In the genomic region with DNA sequence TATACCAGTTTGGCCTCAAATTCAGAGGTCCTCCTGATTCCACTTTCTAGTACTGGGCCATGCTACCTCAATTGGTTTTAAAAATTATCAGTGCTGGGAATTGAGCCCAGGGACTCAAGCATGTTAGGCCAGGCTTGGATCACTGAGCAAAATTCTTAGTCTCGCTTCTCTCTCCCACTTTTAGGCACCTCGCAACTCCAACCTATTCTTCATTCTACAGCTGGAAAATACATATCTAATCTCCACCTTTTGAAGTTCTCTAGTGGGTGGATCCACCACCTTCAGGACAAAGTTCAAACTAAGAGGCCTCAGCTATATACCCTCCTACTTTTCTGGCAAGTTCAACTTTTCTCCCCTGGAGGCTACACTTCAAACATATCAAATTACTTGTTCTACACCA, we compare ENCODE assay signal across 8 mouse cellular contexts. TPM values are rescaled to one million over a fixed set of nuclear protein-coding genes. Genes with fewer than 3 reads are reported as not detected.
DNase-seq lines count a peak whose midpoint lies in the region; ATAC-seq and TF ChIP-seq lines count a peak whose summit lies in the region.

No protein-coding gene starts in this region.

- H3K27ac ChIP-seq in testis, adult 2 months (ENCODE audit: control insufficient read depth, insufficient read depth, low read depth, low read length), result peak overlapping the region; percentile 96
- H3K27ac ChIP-seq in liver, embryonic 14.5 days, result peak overlapping the region; percentile 43; the same call in 1 of the 2 replicates
- peak overlapping the region; percentile 94 for H3K27ac ChIP-seq in stomach, postnatal 0 days (replicated peaks)

- ATAC-seq in liver, embryonic 14.5 days (ENCODE audit: insufficient read depth), result no peak
- no peak for ATAC-seq in stomach, postnatal 0 days (ENCODE audit: low FRiP score, low TSS enrichment)

- WGBS in liver, embryonic 14.5 days (ENCODE audit: insufficient replicate concordance), result 72% methylated on average over 2 of the region's 2 CpGs
- 61% methylated on average over 2 of the region's 2 CpGs for WGBS in stomach, postnatal 0 days

- no peaks in the 10 kb centered on the region for H3K9me3 ChIP-seq in liver, embryonic 14.5 days (ENCODE audit: control insufficient read depth, low read length)
- H3K9me3 ChIP-seq in stomach, postnatal 0 days (ENCODE audit: control insufficient read depth, low read length), result no peaks in the 10 kb centered on the region

- no peaks in the 10 kb centered on the region for H3K36me3 ChIP-seq in testis, adult 2 months (ENCODE audit: control insufficient read depth, insufficient read depth, low read length)
- peaks cover 9% of the 10 kb centered on the region for H3K36me3 ChIP-seq in liver, embryonic 14.5 days (replicated peaks; ENCODE audit: control insufficient read depth, insufficient read depth, low read depth)
- H3K36me3 ChIP-seq in stomach, postnatal 0 days (ENCODE audit: control insufficient read depth, insufficient read depth, low read length), result no peaks in the 10 kb centered on the region

- no peak for TF ChIP-seq EP300 in liver, embryonic 14.5 days (IDR thresholded peaks at IDR 0.05; ENCODE audit: low read depth)
- no peak for TF ChIP-seq EP300 in stomach, postnatal 0 days (optimal IDR thresholded peaks at IDR 0.05)

- H3K27me3 ChIP-seq in testis, adult 2 months (ENCODE audit: control insufficient read depth, insufficient read depth, low read length), result no peaks in the 10 kb centered on the region
- H3K27me3 ChIP-seq in liver, embryonic 14.5 days (ENCODE audit: control insufficient read depth, insufficient read depth, low read length), result no peaks in the 10 kb centered on the region
- H3K27me3 ChIP-seq in stomach, postnatal 0 days (ENCODE audit: control insufficient read depth, insufficient read depth, low read length), result no peaks in the 10 kb centered on the region

- no peak for TF ChIP-seq POLR2A in testis, adult 2 months (IDR thresholded peaks at IDR 0.05; ENCODE audit: control insufficient read depth, low read depth, low read length)

- peak overlapping the region; percentile 81 for H3K9ac ChIP-seq in liver, embryonic 14.5 days (replicated peaks)
- H3K9ac ChIP-seq in stomach, postnatal 0 days (ENCODE audit: low read length), result no peak overlapping the region

- TF ChIP-seq CTCF in testis, adult 2 months (IDR thresholded peaks at IDR 0.05; ENCODE audit: control insufficient read depth, insufficient read depth, insufficient replicate concordance, low read depth, low read length), result no peak
- TF ChIP-seq CTCF in liver, embryonic 14.5 days (IDR thresholded peaks at IDR 0.05; ENCODE audit: low read depth), result no peak
- TF ChIP-seq CTCF in stomach, postnatal 0 days (IDR thresholded peaks at IDR 0.05; ENCODE audit: low read depth), result no peak

- H3K4me2 ChIP-seq in liver, embryonic 14.5 days (ENCODE audit: low read depth), result peak overlapping the region; percentile 93
- peak overlapping the region; percentile 57 for H3K4me2 ChIP-seq in stomach, postnatal 0 days (replicated peaks; ENCODE audit: low read depth)

- H3K4me3 ChIP-seq in testis, adult 2 months (ENCODE audit: control insufficient read depth, low read depth, low read length), result peak overlapping the region; percentile 99
- peak overlapping the region; percentile 65 to 79 for H3K4me3 ChIP-seq in liver, embryonic 14.5 days (ENCODE audit: insufficient read depth in 1 of 2, low read depth in 2 of 2, low read length in 2 of 2)
- H3K4me3 ChIP-seq in stomach, postnatal 0 days (ENCODE audit: low read depth, low read length), result no peak overlapping the region

- peaks cover 2% of the 10 kb centered on the region; the same call in 1 of the 2 replicates for H3K4me1 ChIP-seq in testis, adult 2 months (ENCODE audit: control insufficient read depth, insufficient read depth, low read length)
- H3K4me1 ChIP-seq in liver, embryonic 14.5 days (replicated peaks; ENCODE audit: control insufficient read depth in 2 of 2, insufficient read depth in 2 of 2, low read length in 1 of 2), result peaks cover 10 to 16% of the 10 kb centered on the region in 2 experiments
- H3K4me1 ChIP-seq in stomach, postnatal 0 days (replicated peaks; ENCODE audit: control insufficient read depth, insufficient read depth), result peaks cover 5% of the 10 kb centered on the region

- DNase-seq in cerebellum, adult 9-10 months, result peak; percentile 28
- DNase-seq in cerebellum, adult 11 months, result no peak
- DNase-seq in testis, postnatal 14 days (ENCODE audit: low spot score), result no peak
- peak in 1 of 3 experiments; percentile 20 for DNase-seq in liver, embryonic 14.5 days (ENCODE audit: low read depth in 3 of 3, low spot score in 3 of 3)
- no peak for DNase-seq in stomach, postnatal 0 days (ENCODE audit: low spot score)
- no peak for DNase-seq in urinary bladder, postnatal 10 days (ENCODE audit: low spot score)
- no peak for DNase-seq in cerebellum, adult 18-20 months

RNA-seq across cellular contexts. Expression of a gene that starts 1.1 kb away (rescaled TPM):
- polyA plus RNA-seq in testis, adult 2 months (2012; rRNA removed), result 32.4 and 49.6 TPM in 2 replicates
- 18.4 and 43.1 TPM in 2 replicates for polyA plus RNA-seq in liver, embryonic 14.5 days (2012; rRNA removed)
- polyA plus RNA-seq in liver, embryonic 14.5 days (2014; fragmentation: Nextera tagmentation; extraction: Ambion mirVana), result 1.9 and 2.2 TPM in 2 replicates
- 2.8 and 4.0 TPM in 2 replicates for polyA plus RNA-seq in stomach, postnatal 0 days (2015; fragmentation: Nextera tagmentation; extraction: Ambion mirVana)

RNA-seq across cellular contexts. Expression of a gene that starts 8.9 kb away (rescaled TPM):
- polyA plus RNA-seq in testis, adult 2 months (2012; rRNA removed), result 0.58 and 0.93 TPM in 2 replicates
- 0.31 and 0.34 TPM in 2 replicates for polyA plus RNA-seq in liver, embryonic 14.5 days (2012; rRNA removed)
- 0.10 and 0.24 TPM in 2 replicates for polyA plus RNA-seq in liver, embryonic 14.5 days (2014; fragmentation: Nextera tagmentation; extraction: Ambion mirVana)
- polyA plus RNA-seq in stomach, postnatal 0 days (2015; fragmentation: Nextera tagmentation; extraction: Ambion mirVana), result 5.6 and 6.4 TPM in 2 replicates

RNA-seq across cellular contexts. Expression of a gene that starts 34.3 kb away (rescaled TPM):
- polyA plus RNA-seq in testis, adult 2 months (2012; rRNA removed), result 256 and 289 TPM in 2 replicates
- polyA plus RNA-seq in liver, embryonic 14.5 days (2012; rRNA removed), result 2.1 and 2.8 TPM in 2 replicates
- 1.6 and 1.9 TPM in 2 replicates for polyA plus RNA-seq in liver, embryonic 14.5 days (2014; fragmentation: Nextera tagmentation; extraction: Ambion mirVana)
- polyA plus RNA-seq in stomach, postnatal 0 days (2015; fragmentation: Nextera tagmentation; extraction: Ambion mirVana), result 0.68 and 0.98 TPM in 2 replicates

RNA-seq across cellular contexts. Expression of a gene that starts 42.5 kb away (rescaled TPM):
- 0.08 TPM in 1 of 2 replicates, not detected in the other for polyA plus RNA-seq in testis, adult 2 months (2012; rRNA removed)
- polyA plus RNA-seq in liver, embryonic 14.5 days (2012; rRNA removed), result not detected in 2 replicates
- polyA plus RNA-seq in liver, embryonic 14.5 days (2014; fragmentation: Nextera tagmentation; extraction: Ambion mirVana), result not detected in 2 replicates
- polyA plus RNA-seq in stomach, postnatal 0 days (2015; fragmentation: Nextera tagmentation; extraction: Ambion mirVana), result 0.11 and 0.21 TPM in 2 replicates

RNA-seq across cellular contexts. Expression of a gene that starts 50.2 kb away (rescaled TPM):
- polyA plus RNA-seq in testis, adult 2 months (2012; rRNA removed), result 8.7 and 10.8 TPM in 2 replicates
- polyA plus RNA-seq in liver, embryonic 14.5 days (2012; rRNA removed), result not detected in 2 replicates
- not detected in 2 replicates for polyA plus RNA-seq in liver, embryonic 14.5 days (2014; fragmentation: Nextera tagmentation; extraction: Ambion mirVana)
- not detected in 2 replicates for polyA plus RNA-seq in stomach, postnatal 0 days (2015; fragmentation: Nextera tagmentation; extraction: Ambion mirVana)

Comparison
In these comparisons a context has a peak if more than half of its experiments do, and no peak if none do; other contexts are left out.
1. H3K27ac ChIP-seq: peak in every context shown above with its lines; median percentile 96 in testis, adult 2 months; 94 in stomach, postnatal 0 days; 43 in liver, embryonic 14.5 days.
2. RNA of a gene that starts 34.3 kb away (polyA plus RNA-seq): 256 to 289 TPM in testis, adult 2 months; 1.6 to 2.8 TPM in liver, embryonic 14.5 days and 0.68 to 0.98 TPM in stomach, postnatal 0 days; every median in the first group is over 10 times any median in the second.